Mouse (Mus musculus): ENCODE results near the gene Dnah2.

Gene Dnah2

DNA sequence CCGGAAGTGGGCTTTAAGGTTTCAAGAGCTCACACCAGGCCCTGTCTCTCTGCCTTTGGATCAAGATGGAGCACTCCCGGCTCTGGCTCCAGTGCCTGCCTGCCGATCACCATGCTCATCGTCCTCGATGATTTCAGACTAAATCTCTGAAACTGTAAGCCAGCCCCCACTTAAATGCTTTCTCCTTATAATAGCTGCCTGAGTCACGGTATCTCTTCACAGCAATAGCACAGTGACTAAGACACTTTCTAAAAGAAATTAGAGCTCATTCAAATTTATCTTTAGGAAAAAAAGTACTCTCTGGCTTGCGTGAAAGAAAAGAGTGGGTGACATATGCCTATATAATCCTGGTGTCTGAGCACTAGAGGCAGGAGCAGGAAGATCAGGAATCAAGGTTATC lies 84.9 kb downstream of the Dnah2 start:
- DNase-seq (ENCODE audit: low spot score): no peak

DNA sequence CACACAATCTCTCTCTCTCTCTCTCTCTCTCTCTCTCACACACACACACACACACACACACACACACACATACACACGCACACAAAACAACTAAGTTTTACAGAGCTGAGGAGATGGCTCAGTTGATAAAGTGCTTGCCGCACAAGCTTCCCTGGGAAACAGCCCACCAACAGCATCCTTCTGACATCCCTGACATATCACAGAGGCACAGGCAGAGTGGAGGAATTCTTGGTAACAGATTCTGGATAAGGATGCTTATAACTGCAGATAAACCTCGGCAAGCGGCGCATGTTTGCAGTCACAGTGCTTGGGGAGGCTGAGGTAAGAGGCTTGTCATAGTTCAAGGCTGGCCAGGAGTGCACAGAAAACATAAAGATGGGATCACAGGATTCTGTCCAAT lies 87.3 kb downstream of the Dnah2 start:
- no peak for DNase-seq (ENCODE audit: low spot score)

DNA sequence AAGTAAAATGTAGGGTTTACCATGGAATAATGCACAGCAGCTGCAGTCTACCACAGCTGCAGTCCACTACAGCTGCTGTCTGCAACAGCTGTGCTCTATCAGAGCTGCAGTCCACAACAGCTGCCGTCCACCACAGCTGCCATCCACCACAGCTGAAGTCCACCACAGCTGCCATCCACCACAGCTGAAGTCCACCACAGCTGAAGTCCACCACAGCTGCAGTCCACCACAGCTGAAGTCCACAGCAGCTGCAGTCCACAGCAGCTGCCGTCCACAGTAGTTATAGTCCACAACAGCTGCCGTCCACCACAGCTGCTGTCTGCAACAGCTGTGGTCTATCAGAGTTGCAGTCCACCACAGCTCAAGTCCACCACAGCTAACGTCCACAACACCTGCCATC lies 89.0 kb downstream of the Dnah2 start:
- no peak for DNase-seq (ENCODE audit: low spot score)

DNA sequence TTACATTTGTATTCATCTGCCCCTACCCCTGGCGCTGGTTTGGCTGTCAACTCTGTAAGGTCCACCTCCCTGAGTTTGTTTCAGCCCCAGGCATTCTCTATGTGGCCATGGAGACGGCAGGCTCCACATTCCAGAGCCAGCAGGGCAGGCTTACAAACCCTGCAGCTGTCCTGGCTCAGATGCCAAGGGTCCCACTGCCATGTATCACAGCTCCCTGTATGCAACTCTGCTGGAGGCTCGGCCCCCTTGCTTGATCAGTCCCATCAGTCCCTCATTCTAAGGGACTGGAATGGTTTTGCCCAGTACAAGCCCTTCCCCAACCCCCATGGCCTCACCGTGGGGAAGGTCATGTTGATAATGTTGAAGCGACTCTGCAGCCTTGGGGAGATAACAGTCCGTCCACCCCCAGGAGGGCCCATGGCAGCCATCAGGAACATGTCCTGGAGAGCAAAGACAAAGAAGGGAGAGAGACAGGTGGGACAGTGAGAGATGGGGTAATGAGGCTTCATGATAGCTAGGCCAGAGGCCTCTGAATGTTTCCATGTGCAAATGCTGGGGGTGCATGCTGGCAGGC lies 91.8 kb downstream of the Dnah2 start:
- DNase-seq (ENCODE audit: low spot score): no peak

- DNase-seq (ENCODE audit: low spot score): no peak
Observed at GRCm38 (mm10) chr11:69452114-69452867, 96.6 kb downstream of the Dnah2 start.

DNA sequence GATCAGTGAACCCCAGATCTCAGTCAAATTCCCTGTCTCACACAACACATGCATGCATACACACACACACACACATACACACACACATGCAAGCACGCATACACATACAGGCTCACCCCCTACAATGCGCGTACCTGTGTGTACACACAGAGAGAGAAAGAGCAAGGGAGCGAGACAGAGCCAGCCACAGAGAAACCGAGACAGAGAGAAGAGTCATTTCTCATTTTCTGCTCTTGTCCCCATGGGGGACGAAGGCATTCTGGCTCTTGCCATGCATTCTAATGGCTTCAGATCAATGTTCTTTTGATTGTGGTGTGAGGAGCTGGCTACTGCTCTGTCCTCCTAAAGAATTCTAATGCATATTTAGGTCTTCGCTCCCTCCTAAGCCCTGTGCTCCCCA lies 101.6 kb downstream of the Dnah2 start:
- no peak for DNase-seq (ENCODE audit: low spot score)

GRCm38 (mm10) chr11:69443328-69443727 lies 105.6 kb downstream of the Dnah2 start:
- no peak for DNase-seq (ENCODE audit: low spot score)

DNA sequence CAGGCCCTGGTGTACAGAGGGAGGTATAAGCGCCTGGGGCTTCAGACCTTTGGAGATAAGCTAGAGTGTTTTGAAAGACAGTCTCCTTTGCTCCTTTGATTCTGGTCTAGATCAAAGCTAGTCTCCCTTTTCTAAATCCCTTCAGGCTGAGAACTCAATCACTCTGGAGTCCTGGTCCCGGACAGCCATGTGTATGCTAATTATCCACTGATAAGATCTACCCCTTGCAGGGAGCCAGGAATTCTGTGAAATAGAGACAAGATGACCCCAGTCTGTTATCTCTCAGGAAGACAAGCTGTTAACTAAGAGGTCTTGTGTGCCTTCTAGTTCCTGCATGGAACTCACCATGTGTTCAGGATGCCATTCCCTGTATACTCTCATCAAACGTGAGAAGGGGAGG lies 111.6 kb downstream of the Dnah2 start:
- DNase-seq (ENCODE audit: low spot score): no peak

DNA sequence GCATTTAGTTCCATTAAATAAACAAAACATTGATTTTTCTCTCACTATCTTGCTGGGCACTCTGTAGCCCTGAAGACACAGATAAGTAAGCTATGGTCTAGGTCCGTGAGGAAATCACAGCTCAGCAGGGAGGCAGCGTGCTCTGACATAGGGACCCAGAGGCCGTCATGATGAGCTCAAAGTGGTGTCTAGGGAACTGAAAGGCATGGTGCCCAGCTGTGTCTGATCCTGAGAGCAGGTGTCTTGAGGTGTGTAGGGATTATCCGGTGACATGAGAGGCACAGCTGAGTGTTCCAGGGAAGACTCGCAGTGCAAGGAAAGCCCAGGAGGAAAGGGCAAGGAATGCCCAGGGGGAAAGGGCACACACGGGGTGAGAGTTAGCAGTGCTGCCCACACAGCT lies 115.7 kb downstream of the Dnah2 start:
- no peak for DNase-seq (ENCODE audit: low spot score)

DNA sequence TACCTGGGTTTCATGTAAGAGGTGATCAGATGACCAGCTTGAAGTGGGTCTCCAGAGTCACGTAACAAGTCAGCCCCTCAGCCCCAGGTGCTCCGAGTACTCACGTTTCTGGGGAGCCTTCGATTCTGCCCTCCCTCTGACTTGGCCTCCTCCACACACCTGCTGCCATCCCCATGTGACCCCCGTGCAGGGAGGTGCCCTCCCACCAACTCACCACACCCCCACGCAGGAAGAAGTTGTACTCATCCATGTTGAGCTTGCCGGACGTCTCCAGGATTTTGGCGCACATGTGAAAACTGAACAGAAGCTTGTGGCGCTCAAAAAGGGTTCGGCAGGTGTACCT lies 116.3 kb downstream of the Dnah2 start:
- DNase-seq (ENCODE audit: low spot score): no peak

DNA sequence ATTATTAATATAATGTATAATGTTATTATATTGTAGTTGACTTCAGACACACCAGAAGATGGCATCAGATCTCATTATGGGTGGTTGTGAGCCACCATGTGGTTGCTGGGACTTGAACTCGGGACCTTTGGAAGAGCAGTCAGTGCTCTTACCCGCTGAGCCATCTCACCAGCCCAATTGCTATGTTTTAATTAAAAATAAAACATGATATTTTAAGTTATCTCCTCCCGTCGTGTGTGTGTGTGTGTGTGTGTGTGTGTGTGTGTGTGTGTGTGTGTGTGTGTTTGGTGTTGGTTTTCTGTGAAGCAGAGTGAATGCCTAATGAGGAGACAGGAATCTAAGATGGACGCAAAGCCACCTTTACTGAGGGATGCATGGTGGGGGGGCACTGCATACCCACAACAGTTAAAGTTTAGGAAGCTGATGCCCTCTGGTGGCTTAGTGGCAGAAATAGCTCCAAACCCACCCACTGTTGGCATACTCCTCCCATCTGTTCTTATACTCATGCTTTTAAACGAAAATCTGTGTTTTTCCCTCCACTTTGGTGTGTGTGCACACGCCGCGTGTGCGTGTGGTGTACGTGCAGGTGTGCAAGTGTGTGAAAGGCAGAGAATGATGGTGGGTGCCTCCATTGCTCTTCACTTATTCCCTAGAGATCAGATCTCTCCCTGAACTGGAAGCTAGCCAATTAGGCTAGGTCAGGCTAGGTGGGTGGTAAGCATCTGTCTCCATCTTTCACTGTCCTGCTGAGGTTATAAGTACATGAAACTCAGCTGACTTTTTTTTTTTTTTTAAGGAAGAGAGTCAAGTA lies 116.9 kb downstream of the Dnah2 start:
- no peak for DNase-seq (ENCODE audit: low spot score)

DNA sequence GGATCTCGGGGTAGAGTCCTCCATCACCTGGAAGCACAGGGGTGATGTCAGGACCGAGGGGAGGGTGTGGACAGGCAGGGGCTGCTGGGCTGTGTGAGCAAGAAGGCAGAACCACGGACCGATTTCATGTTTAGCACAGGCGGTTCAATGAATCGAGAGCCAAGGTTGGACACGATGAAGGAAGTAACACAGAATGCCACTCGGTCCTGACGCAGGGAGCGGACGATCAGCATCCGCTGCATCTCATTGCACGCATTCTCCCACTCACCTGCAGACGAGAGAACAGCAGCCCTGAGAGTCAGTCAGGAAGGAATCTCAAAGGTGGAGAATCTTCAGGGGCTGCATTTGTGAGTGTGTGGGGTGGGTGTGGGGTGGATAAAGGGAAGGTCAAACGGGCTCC lies 118.3 kb downstream of the Dnah2 start:
- DNase-seq (ENCODE audit: low spot score): no peak

GRCm38 (mm10) chr11:69429313-69429712 lies 119.6 kb downstream of the Dnah2 start:
- DNase-seq (ENCODE audit: low spot score): no peak

- no peak for DNase-seq (ENCODE audit: low spot score)
Observed at GRCm38 (mm10) chr11:69428751-69429150, 120.2 kb downstream of the Dnah2 start.

DNA sequence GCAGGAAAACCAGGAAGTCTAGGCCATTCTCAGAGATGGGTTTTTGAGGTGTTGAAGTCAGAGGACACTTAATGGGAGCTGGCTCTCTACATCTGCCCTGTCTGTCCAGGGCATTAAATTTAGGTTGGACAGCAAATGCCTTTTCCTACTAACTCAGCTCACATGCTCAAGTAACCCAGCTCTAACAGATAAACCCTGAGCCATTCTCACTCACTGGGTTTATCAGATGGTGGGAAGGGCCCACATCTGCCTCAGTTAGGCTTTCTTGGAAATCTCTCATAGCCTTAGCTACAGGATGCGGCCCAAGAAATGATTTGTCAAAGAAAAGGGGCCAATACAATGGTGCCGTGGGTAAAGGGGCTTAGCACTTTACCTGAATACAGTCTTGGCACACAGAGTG lies 122.7 kb downstream of the Dnah2 start:
- DNase-seq (ENCODE audit: low spot score): no peak

DNA sequence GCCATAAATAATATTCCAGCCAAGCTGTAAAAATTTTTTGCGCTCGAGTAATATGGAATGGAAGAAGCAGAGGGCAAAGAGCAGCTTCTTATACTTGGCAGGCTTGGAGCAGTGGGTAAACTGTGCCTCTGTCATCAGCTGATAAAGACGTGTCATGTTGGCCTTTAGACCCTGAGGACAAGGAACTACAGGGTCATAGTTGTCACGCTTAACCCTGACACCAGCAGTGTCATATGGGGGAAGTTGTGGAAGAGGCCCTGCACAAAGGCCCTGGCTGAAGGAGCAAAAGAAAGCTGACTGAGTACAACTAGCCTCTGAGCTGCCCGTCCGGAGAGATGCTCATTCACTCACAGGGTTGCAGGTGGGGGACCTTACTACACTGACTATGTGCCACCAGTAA lies 125.0 kb downstream of the Dnah2 start:
- DNase-seq (ENCODE audit: low spot score): no peak

- DNase-seq (ENCODE audit: low spot score): no peak
Observed at GRCm38 (mm10) chr11:69422842-69423241, 126.1 kb downstream of the Dnah2 start.

DNA sequence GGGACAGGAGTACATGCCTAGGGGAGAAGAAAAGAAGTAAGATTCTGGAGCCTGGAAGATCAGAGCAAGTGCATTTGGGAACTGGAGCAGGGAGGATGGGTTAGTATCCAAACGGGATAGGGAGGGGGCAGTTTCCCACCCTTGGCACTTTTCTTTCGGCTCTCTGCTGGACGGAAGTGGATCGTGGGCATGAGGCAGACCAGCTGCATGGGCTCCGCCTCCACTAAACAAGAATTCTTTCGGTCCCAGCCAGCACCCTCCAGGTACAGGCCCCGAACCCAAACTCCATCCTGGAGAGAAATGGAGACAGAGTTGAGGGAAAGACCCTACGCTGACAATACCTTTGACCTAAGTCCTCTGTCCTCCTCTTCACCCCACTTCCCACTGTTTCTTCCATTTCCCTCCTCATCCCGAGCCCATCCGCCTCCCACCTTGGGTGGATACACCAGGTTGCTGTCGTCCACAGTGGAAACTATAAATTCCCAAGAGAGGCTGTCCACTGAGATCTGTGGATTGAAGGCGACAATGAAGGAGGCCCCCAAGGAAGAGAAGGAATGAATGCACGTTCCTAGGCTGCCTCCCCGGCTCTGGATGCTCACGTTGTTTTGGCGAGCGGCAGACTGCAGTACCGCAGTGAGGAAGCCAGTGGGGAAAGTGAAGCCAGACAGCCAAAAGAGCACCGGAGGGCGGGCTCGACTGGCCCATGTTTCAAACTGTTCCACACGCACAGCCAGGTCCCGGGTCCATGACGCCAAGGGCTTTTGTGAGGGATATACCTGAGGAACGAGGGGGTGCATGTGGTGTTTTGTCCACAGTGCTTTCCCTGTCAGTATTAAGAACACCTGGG lies 127.6 kb downstream of the Dnah2 start:
- DNase-seq (ENCODE audit: low spot score): no peak

- no peak for DNase-seq (ENCODE audit: low spot score)
Observed at GRCm38 (mm10) chr11:69420554-69421000, 128.3 kb downstream of the Dnah2 start.

- peak; percentile 40 for DNase-seq (ENCODE audit: low spot score)
Observed at GRCm38 (mm10) chr11:69419813-69420553, 128.9 kb downstream of the Dnah2 start.

- DNase-seq (ENCODE audit: low spot score): no peak
Observed at GRCm38 (mm10) chr11:69419443-69419812, 129.5 kb downstream of the Dnah2 start.

Data from spleen, adult 12 weeks (tissue).